Mouse (Mus musculus) megakaryocyte, embryonic 14.5 days (primary cell): ENCODE data around the gene Fam89a.

ENCODE experiments used
- FLI1 ChIP-seq: IDR thresholded peaks from 2 replicates; pipeline ENCODE4 v1.6.1; 2012; ENCODE audit warnings: low read length, inconsistent platforms, mixed read lengths
- GATA1 ChIP-seq: IDR thresholded peaks from 3 replicates; pipeline ENCODE4 v1.6.1; 2012; ENCODE audit warnings: mixed read lengths, low read length, inconsistent platforms, borderline replicate concordance

DNA sequence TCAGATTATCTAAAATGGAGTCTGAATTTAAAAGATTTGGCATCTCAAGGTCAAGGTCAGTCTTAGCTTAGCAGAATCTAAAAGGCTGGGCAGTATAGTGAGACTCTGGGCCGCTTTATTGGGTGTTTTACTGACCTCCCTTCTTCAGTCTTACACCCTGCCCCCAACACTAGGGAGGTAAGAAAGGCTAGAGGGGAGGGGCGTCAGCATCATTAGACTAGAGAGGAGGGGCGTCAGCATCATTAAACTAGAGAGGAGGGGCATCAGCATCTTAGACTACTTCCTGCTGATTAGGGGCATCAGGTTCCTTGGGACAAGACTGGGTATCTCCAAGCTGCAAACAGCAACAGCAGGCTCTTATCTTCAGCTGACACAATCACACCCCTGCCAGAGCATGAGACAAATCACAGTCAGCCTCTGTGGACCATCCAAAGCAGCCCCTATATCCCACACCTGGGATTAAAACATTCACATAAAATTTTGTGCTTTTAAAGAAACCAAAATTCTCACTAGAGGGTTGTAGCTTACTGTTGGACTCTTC, 16.2 kb downstream of the Fam89a start:
- TF ChIP-seq GATA1: no peak
- no peak for TF ChIP-seq FLI1
